In genomic region chr5:122305472-122305871, GRCm38 (mm10) we compare ENCODE assay signal across 14 mouse cellular contexts. TPM values are rescaled to one million over a fixed set of nuclear protein-coding genes. Genes with fewer than 3 reads are reported as not detected.
A peak's percentile ranks its signal among the peaks of the same experiment; 100 is the strongest.
DNase-seq lines count a peak whose midpoint lies in the region; ATAC-seq lines count a peak whose summit lies in the region.
"Had no signal": no experiment of that assay in that cellular context is flagged by ENCODE, and none has a peak within 500 bp of the region (broad histone marks: within the 10 kb centered on the region; RNA-seq: fewer than 3 reads in every experiment).

No protein-coding gene starts in this region.

- 87% methylated on average over 7 of the region's 7 CpGs for WGBS in heart, embryonic 14.5 days
- WGBS in heart, embryonic 12.5 days = 89% methylated on average over 7 of the region's 7 CpGs
- 93% methylated on average over 7 of the region's 7 CpGs for WGBS in forebrain, embryonic 10.5 days

- DNase-seq in 3134 (ENCODE audit: extremely low read depth, insufficient read length, low spot score) (peak; percentile 47), adipocyte (ENCODE audit: low spot score) (peak; percentile 57)
- DNase-seq in kidney, adult 9 months = peak; percentile 83
- DNase-seq in forebrain, embryonic 10.5 days (ENCODE audit: extremely low spot score, low spot score) = no peak
- no peak for DNase-seq in thymus, postnatal 0 days (ENCODE audit: low spot score)
- DNase-seq: cerebellum, postnatal 14 days; lung, adult 18-20 months; right cerebral cortex, adult 18-20 months had no signal

- peaks cover 17 to 39% of the 10 kb centered on the region in 2 experiments for H3K4me1 ChIP-seq in heart, embryonic 14.5 days (ENCODE audit: control insufficient read depth in 2 of 2, insufficient read depth in 2 of 2, low read length in 2 of 2)
- peaks cover 47% of the 10 kb centered on the region for H3K4me1 ChIP-seq in heart, embryonic 12.5 days (replicated peaks)
- peaks cover 17% of the 10 kb centered on the region for H3K4me1 ChIP-seq in forebrain, embryonic 10.5 days

- no peaks in the 10 kb centered on the region for H3K27me3 ChIP-seq in heart, embryonic 14.5 days (ENCODE audit: control insufficient read depth, insufficient read depth, low read length)
- no peaks in the 10 kb centered on the region for H3K27me3 ChIP-seq in heart, embryonic 12.5 days (replicated peaks)
- no peaks in the 10 kb centered on the region for H3K27me3 ChIP-seq in forebrain, embryonic 10.5 days (ENCODE audit: poor library complexity, severe bottlenecking)
- H3K27me3 ChIP-seq: forebrain, embryonic 13.5 days; limb, embryonic 13.5 days had no signal

- H3K27ac ChIP-seq in heart, embryonic 14.5 days (replicated peaks in 1 of 2; ENCODE audit: control insufficient read depth in 1 of 2, insufficient read depth in 1 of 2, low read depth in 2 of 2, low read length in 2 of 2) = no peak overlapping the region
- H3K27ac ChIP-seq in heart, embryonic 12.5 days (ENCODE audit: poor library complexity, severe bottlenecking) = no peak overlapping the region
- no peak overlapping the region for H3K27ac ChIP-seq in forebrain, embryonic 10.5 days
- H3K27ac ChIP-seq: forebrain, embryonic 13.5 days; hindbrain, embryonic 10.5 days; limb, embryonic 13.5 days had no signal

- peaks cover 18% of the 10 kb centered on the region for H3K36me3 ChIP-seq in heart, embryonic 14.5 days (ENCODE audit: control insufficient read depth, insufficient read depth, low read length)
- H3K36me3 ChIP-seq in heart, embryonic 12.5 days = peaks cover 19% of the 10 kb centered on the region
- H3K36me3 ChIP-seq in forebrain, embryonic 10.5 days (replicated peaks) = peaks cover 37% of the 10 kb centered on the region

- no peak overlapping the region for H3K4me2 ChIP-seq in heart, embryonic 14.5 days (ENCODE audit: low read length)
- no peak overlapping the region for H3K4me2 ChIP-seq in heart, embryonic 12.5 days
- H3K4me2 ChIP-seq: forebrain, embryonic 13.5 days; limb, embryonic 13.5 days had no signal

- 0 out of 2 replicates have a peak, but pooled peaks have one; percentile 10 for ATAC-seq in heart, embryonic 14.5 days (ENCODE audit: insufficient number of reproducible peaks, insufficient read depth, low FRiP score, low read depth)
- ATAC-seq in heart, embryonic 12.5 days (ENCODE audit: insufficient number of reproducible peaks, low FRiP score) = no peak
- ATAC-seq in inflammation-experienced regulatory T-cells, adult 6 months = no peak
- ATAC-seq: forebrain, embryonic 13.5 days had no signal

- no peak overlapping the region for H3K9ac ChIP-seq in heart, embryonic 14.5 days (ENCODE audit: low read length)
- no peak overlapping the region for H3K9ac ChIP-seq in heart, embryonic 12.5 days
- H3K9ac ChIP-seq: forebrain, embryonic 13.5 days; limb, embryonic 13.5 days had no signal

- no peak overlapping the region for H3K4me3 ChIP-seq in heart, embryonic 14.5 days (ENCODE audit: control insufficient read depth in 1 of 2, insufficient read depth in 1 of 2, low read depth in 1 of 2, low read length in 2 of 2)
- H3K4me3 ChIP-seq in heart, embryonic 12.5 days = no peak overlapping the region
- H3K4me3 ChIP-seq in forebrain, embryonic 10.5 days = no peak overlapping the region
- H3K4me3 ChIP-seq: forebrain, embryonic 13.5 days; hindbrain, embryonic 10.5 days; limb, embryonic 13.5 days had no signal

- no peaks in the 10 kb centered on the region for H3K9me3 ChIP-seq in heart, embryonic 14.5 days (ENCODE audit: control insufficient read depth, low read length)
- no peaks in the 10 kb centered on the region for H3K9me3 ChIP-seq in heart, embryonic 12.5 days (replicated peaks)
- H3K9me3 ChIP-seq in forebrain, embryonic 10.5 days = no peaks in the 10 kb centered on the region
- H3K9me3 ChIP-seq: forebrain, embryonic 13.5 days; hindbrain, embryonic 10.5 days; limb, embryonic 13.5 days had no signal

RNA-seq across cellular contexts. Expression of gene Pptc7, which starts 21.3 kb away (rescaled TPM):
- 13.0 and 16.3 TPM in 2 replicates for polyA plus RNA-seq in heart, embryonic 14.5 days (2014; fragmentation: Nextera tagmentation; extraction: Ambion mirVana)
- polyA plus RNA-seq in heart, embryonic 12.5 days (2016; fragmentation: Nextera tagmentation; extraction: Ambion mirVana) = 13.4 and 14.3 TPM in 2 replicates
- 8.3 and 9.0 TPM in 2 replicates for polyA plus RNA-seq in forebrain, embryonic 10.5 days (2016; fragmentation: Nextera tagmentation; extraction: Ambion mirVana)
- 10 to 100 TPM in 2 of 3 experiments, 1 to 10 TPM in 1; 9.6 to 21.6 (median 20.9) TPM for polyA plus RNA-seq in inflammation-experienced regulatory T-cells, adult 6 months (2017; shearing (Covaris generic))
- polyA plus RNA-seq in thymus, postnatal 0 days (2015; fragmentation: Nextera tagmentation; extraction: Ambion mirVana) = 23.8 and 34.3 TPM in 2 replicates

RNA-seq across cellular contexts. Expression of gene Tctn1, which starts 41.2 kb away (rescaled TPM):
- polyA plus RNA-seq in heart, embryonic 14.5 days (2014; fragmentation: Nextera tagmentation; extraction: Ambion mirVana) = 3.4 and 3.7 TPM in 2 replicates
- 2.7 and 3.2 TPM in 2 replicates for polyA plus RNA-seq in heart, embryonic 12.5 days (2016; fragmentation: Nextera tagmentation; extraction: Ambion mirVana)
- 5.8 and 6.2 TPM in 2 replicates for polyA plus RNA-seq in forebrain, embryonic 10.5 days (2016; fragmentation: Nextera tagmentation; extraction: Ambion mirVana)
- 1 to 10 TPM in 1 of 3 experiments, under 1 TPM in 2; 0.68 to 1.7 (median 0.90) TPM for polyA plus RNA-seq in inflammation-experienced regulatory T-cells, adult 6 months (2017; shearing (Covaris generic))
- polyA plus RNA-seq in thymus, postnatal 0 days (2015; fragmentation: Nextera tagmentation; extraction: Ambion mirVana) = 1.8 and 3.3 TPM in 2 replicates

RNA-seq across cellular contexts. Expression of gene Rad9b, which starts 48.6 kb away (rescaled TPM):
- polyA plus RNA-seq in heart, embryonic 14.5 days (2014; fragmentation: Nextera tagmentation; extraction: Ambion mirVana) = 6.4 and 6.7 TPM in 2 replicates
- 7.8 and 9.1 TPM in 2 replicates for polyA plus RNA-seq in heart, embryonic 12.5 days (2016; fragmentation: Nextera tagmentation; extraction: Ambion mirVana)
- polyA plus RNA-seq in forebrain, embryonic 10.5 days (2016; fragmentation: Nextera tagmentation; extraction: Ambion mirVana) = 10.7 and 11.0 TPM in 2 replicates
- 10 to 100 TPM in 2 of 3 experiments, 1 to 10 TPM in 1; 6.1 to 16.8 (median 13.9) TPM for polyA plus RNA-seq in inflammation-experienced regulatory T-cells, adult 6 months (2017; shearing (Covaris generic))
- 11.5 and 12.3 TPM in 2 replicates for polyA plus RNA-seq in thymus, postnatal 0 days (2015; fragmentation: Nextera tagmentation; extraction: Ambion mirVana)

RNA-seq across cellular contexts. Expression of gene Vps29, which starts 48.7 kb away (rescaled TPM):
- 220 and 249 TPM in 2 replicates for polyA plus RNA-seq in heart, embryonic 14.5 days (2014; fragmentation: Nextera tagmentation; extraction: Ambion mirVana)
- polyA plus RNA-seq in heart, embryonic 12.5 days (2016; fragmentation: Nextera tagmentation; extraction: Ambion mirVana) = 219 and 232 TPM in 2 replicates
- 187 and 195 TPM in 2 replicates for polyA plus RNA-seq in forebrain, embryonic 10.5 days (2016; fragmentation: Nextera tagmentation; extraction: Ambion mirVana)
- 100 to 1,000 TPM; 206 to 295 (median 210) TPM for polyA plus RNA-seq in inflammation-experienced regulatory T-cells, adult 6 months (2017; shearing (Covaris generic))
- 198 and 215 TPM in 2 replicates for polyA plus RNA-seq in thymus, postnatal 0 days (2015; fragmentation: Nextera tagmentation; extraction: Ambion mirVana)

Comparison
In these comparisons a context has a peak if more than half of its experiments do, and no peak if none do; other contexts are left out.
1. DNase-seq: peak in 3134 (single experiment), adipocyte (single experiment) and kidney, adult 9 months (single experiment); none in forebrain, embryonic 10.5 days (single experiment) and thymus, postnatal 0 days (single experiment).